Mouse (Mus musculus) ES-Bruce4 (cell line): ENCODE measurements around the gene Gtf2a1.

Experiments used
- CTCF ChIP-seq: IDR thresholded peaks from one replicate; pipeline ENCODE4 v1.8.1; 2011; ENCODE audit warnings: low read depth, low read length
- EP300 ChIP-seq: IDR thresholded peaks from 2 replicates; pipeline ENCODE4 v1.6.1; 2011; ENCODE audit warnings: low read depth, low read length; ENCODE audit not compliant: insufficient read depth

DNA sequence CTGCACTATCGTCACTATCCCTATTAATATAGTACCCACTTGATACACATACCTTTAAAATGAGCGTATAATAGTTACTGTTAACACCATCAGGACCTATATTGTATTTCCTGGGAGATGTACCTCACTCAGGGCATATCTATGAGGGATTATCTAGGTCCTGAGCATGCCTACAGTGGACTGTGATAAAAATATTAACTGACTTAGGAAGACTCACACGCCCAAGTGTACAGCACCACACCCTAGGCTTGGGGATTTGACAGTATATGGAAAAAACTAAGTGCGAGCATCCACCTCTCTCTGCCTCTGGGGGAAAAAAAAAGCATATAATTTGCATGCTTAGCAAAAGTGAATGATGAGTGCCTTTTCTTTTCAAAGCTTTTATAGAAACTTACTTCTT is 23.1 kb downstream of the Gtf2a1 start:
- TF ChIP-seq EP300, result no peak
- no peak for TF ChIP-seq CTCF
